Mouse (Mus musculus): ENCODE results near the gene Fam149b. TPM values are rescaled to one million over a fixed set of nuclear protein-coding genes. Genes with fewer than 3 reads are reported as not detected.
A peak's percentile ranks its signal among the peaks of the same experiment; 100 is the strongest.
"Not testable (repeated sequence)": the region's sequence is repeated elsewhere in the genome, so short reads cannot be mapped to it uniquely, and the experiment has no call there.

The Fam149b gene
- polyA plus RNA-seq (2016; fragmentation: Nextera tagmentation; extraction: Ambion mirVana): 26.5 and 38.4 TPM in 2 replicates

DNA sequence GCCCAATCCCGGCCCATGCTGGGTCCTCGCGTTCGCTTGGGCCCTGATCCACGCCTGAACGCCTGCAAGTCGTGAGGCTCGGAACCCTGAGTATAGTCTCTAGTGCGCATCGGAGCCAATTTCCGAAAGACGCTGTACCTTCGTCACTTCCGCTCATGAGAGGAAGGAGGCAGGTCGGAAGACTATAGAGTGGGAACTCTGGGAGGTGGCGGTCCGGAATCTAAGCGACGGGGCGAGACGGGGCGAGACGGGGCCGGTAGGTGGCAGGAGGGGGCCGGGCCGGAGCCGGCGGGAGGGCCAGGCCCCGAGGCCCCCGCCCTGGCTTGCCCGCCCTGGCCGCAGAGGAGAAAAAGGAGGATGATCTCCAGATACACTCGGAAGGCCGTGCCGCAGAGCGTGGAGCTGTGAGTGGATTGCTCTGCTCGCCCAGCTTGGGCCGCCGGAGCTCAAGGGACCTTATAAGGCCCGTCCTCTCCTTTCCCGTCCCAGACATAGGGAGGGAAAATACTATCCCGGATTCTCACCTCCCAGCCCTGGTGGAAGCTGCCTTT is at the start of gene Fam149b, which contains the start of gene Ecd:
TSS of gene Fam149b (plus strand) at position 172 of the 551 bp plus-strand sequence.
TSS of gene Ecd (minus strand) at position 131 of the 551 bp plus-strand sequence.
- Histone ChIP-seq H3K27me3 (ENCODE audit: insufficient read depth, poor library complexity, severe bottlenecking) (no peaks in the 10 kb centered on the region), H3K36me3 (peaks cover 40% of the 10 kb centered on the region), H3K4me3 (peak within 1 kb of the TSS; percentile 71), H3K4me1 (peaks cover 16% of the 10 kb centered on the region; the same call in 1 of the 2 replicates), H3K27ac (peak within 1 kb of the TSS; percentile 93), H3K9me3 (no peaks in the 10 kb centered on the region)
- DNase-seq (ENCODE audit: low spot score): peak; percentile 96
- WGBS: under 1% methylated on average over 42 of the region's 42 CpGs

DNA sequence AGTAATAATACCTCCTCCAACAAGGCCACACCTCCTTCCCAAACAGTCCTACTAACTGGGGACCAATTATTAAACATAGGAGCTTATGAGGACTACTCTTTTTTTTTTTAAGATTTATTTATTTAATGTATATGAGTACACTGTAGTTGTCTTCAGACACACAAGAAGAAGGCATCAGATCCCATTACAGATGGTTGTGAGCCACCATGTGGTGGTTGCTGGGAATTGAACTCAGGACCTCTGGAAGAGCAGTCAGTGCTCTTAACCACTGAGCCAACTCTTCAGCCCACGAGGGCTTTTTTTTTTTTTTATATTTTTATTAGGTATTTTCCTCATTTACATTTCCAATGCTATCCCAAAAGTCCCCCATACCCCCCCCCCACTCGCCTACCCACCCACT is 42.9 kb upstream of the Fam149b start:
- H3K4me1 ChIP-seq; H3K9me3 ChIP-seq; H3K4me3 ChIP-seq; DNase-seq (ENCODE audit: low spot score); H3K27ac ChIP-seq; H3K27me3 ChIP-seq (ENCODE audit: insufficient read depth, poor library complexity, severe bottlenecking): not testable (repeated sequence)
- H3K36me3 ChIP-seq: peaks cover 23% of the 10 kb centered on the region
- WGBS: 66% methylated on average over 2 of the region's 2 CpGs

DNA sequence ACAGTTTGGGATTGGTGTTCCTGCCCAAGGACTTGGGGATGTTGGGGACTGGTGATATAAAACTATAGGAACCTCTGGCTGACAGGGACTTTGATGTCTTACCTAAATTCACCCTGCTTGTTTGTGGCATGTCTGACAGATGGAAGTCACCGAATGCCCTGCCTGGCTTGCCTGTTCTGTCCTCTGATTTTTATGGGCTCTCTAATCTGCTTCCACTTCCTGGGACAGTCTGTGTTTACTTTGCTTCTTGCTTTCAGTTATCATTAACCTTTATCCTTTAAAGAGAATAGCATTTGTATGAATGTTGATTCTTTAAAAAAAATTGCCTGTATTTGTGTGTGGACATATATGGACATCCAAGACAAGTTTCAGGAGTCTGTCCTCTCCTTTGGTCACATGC is 32.8 kb upstream of the Fam149b start:
- H3K27me3 ChIP-seq (ENCODE audit: insufficient read depth, poor library complexity, severe bottlenecking): no peaks in the 10 kb centered on the region
- H3K4me3 ChIP-seq: no peak overlapping the region
- no peaks in the 10 kb centered on the region for H3K9me3 ChIP-seq
- peaks cover 35% of the 10 kb centered on the region for H3K36me3 ChIP-seq
- DNase-seq (ENCODE audit: low spot score): no peak
- H3K27ac ChIP-seq: no peak overlapping the region
- 86% methylated on average over 1 of the region's 1 CpGs for WGBS
- H3K4me1 ChIP-seq: no peaks in the 10 kb centered on the region

DNA sequence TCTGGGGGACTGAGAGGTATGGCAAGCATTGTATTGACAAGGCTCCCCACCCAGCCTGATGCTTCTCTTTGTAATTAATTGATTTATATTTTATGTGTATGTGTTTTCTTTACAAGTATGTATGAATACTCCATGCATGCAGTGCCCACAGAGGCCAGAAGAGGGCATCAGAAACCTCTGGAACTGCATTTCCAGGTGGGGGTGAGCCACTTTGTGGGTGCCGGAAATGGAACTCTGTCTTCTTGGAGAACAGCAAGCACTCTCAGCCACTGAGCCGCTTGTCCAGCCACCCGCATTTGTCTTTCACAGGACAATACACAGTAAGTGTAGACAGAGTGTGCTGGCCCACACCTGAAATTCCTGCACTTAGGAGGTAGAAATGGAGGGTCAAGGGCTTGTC is 28.5 kb upstream of the Fam149b start:
- H3K36me3 ChIP-seq: peaks cover 59% of the 10 kb centered on the region
- H3K4me1 ChIP-seq: no peaks in the 10 kb centered on the region
- H3K27me3 ChIP-seq (ENCODE audit: insufficient read depth, poor library complexity, severe bottlenecking): no peaks in the 10 kb centered on the region
- H3K4me3 ChIP-seq: no peak overlapping the region
- DNase-seq (ENCODE audit: low spot score): no peak
- 84% methylated on average over 3 of the region's 3 CpGs for WGBS
- no peaks in the 10 kb centered on the region for H3K9me3 ChIP-seq
- H3K27ac ChIP-seq: no peak overlapping the region

DNA sequence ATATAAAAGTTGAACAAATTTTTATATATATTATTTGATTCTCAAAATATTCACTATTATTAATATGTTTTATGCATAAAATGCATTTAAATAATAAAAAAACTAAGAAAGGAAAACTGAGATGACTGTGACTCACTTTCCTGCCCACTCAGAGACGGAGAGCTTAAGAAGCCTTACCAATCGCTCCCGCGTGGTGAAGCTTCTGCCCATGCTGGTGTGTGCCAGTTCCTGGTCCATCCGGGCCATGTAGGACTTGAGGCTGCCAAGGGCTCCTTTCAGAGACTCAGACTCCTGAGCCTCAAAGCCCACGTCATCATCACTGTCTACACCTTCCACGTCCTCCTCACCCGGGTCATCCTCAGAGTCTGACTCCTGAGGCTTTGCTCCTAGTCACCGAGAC is 23.8 kb upstream of the Fam149b start:
- 94% methylated on average over 9 of the region's 9 CpGs for WGBS

DNA sequence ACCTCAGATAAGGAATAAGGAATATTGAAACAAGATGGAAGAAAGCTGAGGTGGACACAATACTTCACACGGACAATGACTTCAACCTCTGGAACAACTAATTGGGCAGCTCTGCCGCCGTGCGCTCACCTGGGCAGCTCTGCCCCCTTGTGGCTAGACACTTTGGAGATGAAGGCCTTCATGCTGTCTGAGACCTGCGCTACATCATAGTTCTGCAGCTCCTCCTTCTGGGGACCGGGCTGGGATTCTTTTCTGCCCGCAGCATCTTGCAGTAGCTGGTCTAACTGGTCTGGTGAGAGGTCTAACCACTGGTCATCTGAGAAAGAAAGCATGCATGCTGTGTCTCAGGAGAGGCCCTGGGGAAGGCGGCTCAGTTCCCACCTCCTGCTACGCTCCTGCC is 19.5 kb upstream of the Fam149b start:
- H3K4me1 ChIP-seq: no peaks in the 10 kb centered on the region
- H3K4me3 ChIP-seq: no peak overlapping the region
- WGBS: 71% methylated on average over 9 of the region's 9 CpGs
- peaks cover 79% of the 10 kb centered on the region for H3K36me3 ChIP-seq
- H3K9me3 ChIP-seq: no peaks in the 10 kb centered on the region
- H3K27me3 ChIP-seq (ENCODE audit: insufficient read depth, poor library complexity, severe bottlenecking): no peaks in the 10 kb centered on the region
- no peak overlapping the region for H3K27ac ChIP-seq
- no peak for DNase-seq (ENCODE audit: low spot score)

More for the DNA sequence above, 23.8 kb upstream of the Fam149b start:
- Histone ChIP-seq H3K4me3 (no peak overlapping the region), H3K4me1 (no peaks in the 10 kb centered on the region), H3K9me3 (no peaks in the 10 kb centered on the region), H3K27ac (no peak overlapping the region), H3K36me3 (peaks cover 76% of the 10 kb centered on the region), H3K27me3 (ENCODE audit: insufficient read depth, poor library complexity, severe bottlenecking) (no peaks in the 10 kb centered on the region)
- no peak for DNase-seq (ENCODE audit: low spot score)

DNA sequence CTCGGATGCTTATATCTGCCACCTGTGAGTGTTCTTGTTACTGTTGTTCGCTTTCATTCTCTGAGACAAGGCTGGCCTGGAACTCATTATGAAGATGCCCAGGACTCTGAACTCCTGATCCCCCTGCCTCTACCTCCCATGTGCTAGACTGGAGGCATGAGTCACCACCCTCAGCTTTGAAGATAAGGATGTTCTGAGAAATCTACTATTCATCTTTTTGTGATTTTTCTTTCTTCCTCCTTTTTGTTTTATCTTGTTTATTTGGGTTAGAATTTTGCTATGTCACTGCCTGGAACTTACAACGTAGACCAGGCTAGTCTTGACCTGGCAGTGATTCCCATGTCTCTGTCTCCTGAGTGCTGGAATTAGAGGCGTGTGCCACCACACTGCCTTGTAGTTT is 16.6 kb upstream of the Fam149b start:
- WGBS: 90% methylated on average over 4 of the region's 4 CpGs
- no peak overlapping the region for H3K4me3 ChIP-seq
- DNase-seq (ENCODE audit: low spot score): no peak
- no peaks in the 10 kb centered on the region for H3K9me3 ChIP-seq
- H3K36me3 ChIP-seq: peaks cover 89% of the 10 kb centered on the region
- H3K27ac ChIP-seq: no peak overlapping the region
- no peaks in the 10 kb centered on the region for H3K27me3 ChIP-seq (ENCODE audit: insufficient read depth, poor library complexity, severe bottlenecking)
- no peaks in the 10 kb centered on the region for H3K4me1 ChIP-seq

DNA sequence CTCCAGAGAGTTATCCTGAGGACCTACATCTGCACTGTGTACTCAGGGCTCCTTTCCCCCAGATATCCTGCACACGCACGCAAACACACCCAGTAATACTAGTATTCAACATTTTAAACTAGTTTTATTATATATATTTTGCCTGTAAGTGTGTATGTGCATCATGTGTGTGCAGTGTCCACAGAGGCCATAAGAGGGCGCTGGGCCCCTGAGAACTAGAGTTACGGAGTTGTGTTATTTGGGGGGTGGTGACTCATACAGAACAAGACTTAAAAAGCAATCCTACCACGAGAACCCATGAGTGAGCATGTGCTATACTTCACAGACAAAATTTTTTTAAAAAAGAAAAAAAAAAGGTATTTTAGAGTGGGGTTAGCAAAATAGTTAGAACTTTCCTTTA is 8.5 kb upstream of the Fam149b start:
- H3K27me3 ChIP-seq (ENCODE audit: insufficient read depth, poor library complexity, severe bottlenecking): no peaks in the 10 kb centered on the region
- H3K9me3 ChIP-seq: no peaks in the 10 kb centered on the region
- H3K4me1 ChIP-seq: no peaks in the 10 kb centered on the region
- no peak overlapping the region for H3K4me3 ChIP-seq
- H3K27ac ChIP-seq: no peak overlapping the region
- 92% methylated on average over 5 of the region's 5 CpGs for WGBS
- no peak for DNase-seq (ENCODE audit: low spot score)
- H3K36me3 ChIP-seq: peaks cover 77% of the 10 kb centered on the region

DNA sequence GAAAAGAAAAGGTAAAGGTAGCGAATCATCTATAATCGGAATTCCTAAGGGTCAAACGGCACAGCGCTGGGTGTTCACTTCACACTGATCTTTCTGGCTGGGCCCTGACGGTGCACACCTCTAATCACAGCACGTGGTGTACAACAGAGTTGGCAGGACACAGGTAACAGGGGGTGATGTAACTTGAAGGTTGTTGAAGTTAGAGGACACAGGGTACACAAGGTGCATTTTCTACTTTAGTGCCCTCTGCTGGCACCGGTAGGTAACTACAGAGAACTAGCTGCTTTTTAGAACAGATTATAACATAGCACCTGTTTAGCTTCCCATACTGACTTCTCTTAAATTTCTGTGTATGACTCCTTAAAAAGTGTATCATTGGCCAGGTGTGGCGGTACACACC is 7.8 kb upstream of the Fam149b start:
- H3K27ac ChIP-seq: no peak overlapping the region
- H3K4me1 ChIP-seq: no peaks in the 10 kb centered on the region
- no peak for DNase-seq (ENCODE audit: low spot score)
- no peaks in the 10 kb centered on the region for H3K9me3 ChIP-seq
- H3K27me3 ChIP-seq (ENCODE audit: insufficient read depth, poor library complexity, severe bottlenecking): no peaks in the 10 kb centered on the region
- WGBS: 83% methylated on average over 8 of the region's 8 CpGs
- peaks cover 71% of the 10 kb centered on the region for H3K36me3 ChIP-seq
- H3K4me3 ChIP-seq: no peak overlapping the region

DNA sequence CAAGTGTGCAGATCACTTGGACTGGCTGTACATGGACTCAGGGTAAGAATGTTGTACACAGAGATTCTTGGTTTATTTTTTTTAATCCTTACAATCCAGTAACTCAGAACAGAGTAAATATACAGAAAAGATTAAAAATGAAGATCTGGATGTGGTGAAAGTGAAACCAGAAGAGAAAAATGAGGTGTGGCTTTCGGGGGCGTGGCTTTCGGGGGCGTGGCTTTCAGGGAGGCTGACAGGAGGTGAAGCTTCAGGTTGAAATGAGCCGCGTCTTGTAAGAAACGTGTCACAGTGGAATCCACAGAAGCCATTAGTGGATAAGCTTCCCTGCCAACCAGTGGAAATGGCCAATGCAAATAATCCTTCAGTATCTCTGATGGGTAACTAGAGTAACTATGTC is 7.1 kb upstream of the Fam149b start:
- Histone ChIP-seq H3K9me3 (no peaks in the 10 kb centered on the region), H3K36me3 (peaks cover 70% of the 10 kb centered on the region), H3K4me3 (no peak overlapping the region), H3K4me1 (no peaks in the 10 kb centered on the region), H3K27ac (no peak overlapping the region), H3K27me3 (ENCODE audit: insufficient read depth, poor library complexity, severe bottlenecking) (no peaks in the 10 kb centered on the region)
- DNase-seq (ENCODE audit: low spot score): no peak
- WGBS: 74% methylated on average over 7 of the region's 7 CpGs

DNA sequence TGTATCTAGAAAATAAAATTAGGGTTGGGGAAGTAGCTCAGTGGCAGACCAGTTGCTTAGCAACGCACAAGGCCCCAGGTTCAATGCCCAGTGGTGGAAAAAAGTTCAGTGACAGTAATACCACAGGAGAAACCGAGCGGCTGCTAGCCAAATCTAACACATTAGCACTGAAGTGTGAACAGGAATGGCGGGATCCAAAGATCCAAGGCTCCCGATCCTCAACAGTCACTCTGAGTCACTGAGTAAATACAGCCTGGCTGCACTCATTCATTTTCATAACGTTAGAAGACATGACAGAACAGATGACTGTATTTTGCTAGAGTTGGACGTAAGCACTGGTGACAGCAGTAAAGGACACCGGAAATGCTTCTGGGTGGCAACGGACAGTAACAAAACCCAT is 2.1 kb upstream of the Fam149b start:
- DNase-seq (ENCODE audit: low spot score): no peak
- 88% methylated on average over 9 of the region's 9 CpGs for WGBS
- Histone ChIP-seq H3K27me3 (ENCODE audit: insufficient read depth, poor library complexity, severe bottlenecking) (no peaks in the 10 kb centered on the region), H3K4me1 (peaks cover 16% of the 10 kb centered on the region; the same call in 1 of the 2 replicates), H3K9me3 (no peaks in the 10 kb centered on the region), H3K4me3 (no peak overlapping the region), H3K27ac (no peak overlapping the region), H3K36me3 (peaks cover 41% of the 10 kb centered on the region)

DNA sequence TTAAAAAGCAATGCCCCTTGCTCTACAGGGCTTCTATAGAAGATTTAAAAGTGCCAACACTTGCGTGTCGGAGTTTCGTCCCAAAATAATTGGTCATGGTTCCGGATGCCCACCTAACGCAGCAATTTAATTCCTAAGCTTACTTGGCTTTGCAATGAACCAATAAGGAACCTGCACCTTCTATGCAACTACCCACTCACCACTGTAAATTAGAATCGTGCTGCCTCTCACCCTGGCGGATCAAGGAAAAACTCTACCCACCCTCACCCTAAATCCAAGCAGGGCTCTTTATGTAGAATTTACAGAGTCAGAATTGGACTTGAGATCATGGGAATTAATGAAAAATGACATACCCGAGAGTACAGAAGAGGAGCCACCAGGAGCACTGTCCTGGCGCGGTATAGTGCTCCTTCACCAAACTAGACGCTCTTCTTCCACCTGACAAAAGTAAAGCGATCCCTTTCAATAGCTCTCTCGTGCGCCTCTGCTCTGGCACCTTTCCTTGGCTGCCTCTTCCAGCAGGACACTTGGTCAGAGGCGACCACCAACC is 446 bp upstream of the Fam149b start:
- peaks cover 40% of the 10 kb centered on the region for H3K36me3 ChIP-seq
- 4% methylated on average over 15 of the region's 15 CpGs for WGBS

DNA sequence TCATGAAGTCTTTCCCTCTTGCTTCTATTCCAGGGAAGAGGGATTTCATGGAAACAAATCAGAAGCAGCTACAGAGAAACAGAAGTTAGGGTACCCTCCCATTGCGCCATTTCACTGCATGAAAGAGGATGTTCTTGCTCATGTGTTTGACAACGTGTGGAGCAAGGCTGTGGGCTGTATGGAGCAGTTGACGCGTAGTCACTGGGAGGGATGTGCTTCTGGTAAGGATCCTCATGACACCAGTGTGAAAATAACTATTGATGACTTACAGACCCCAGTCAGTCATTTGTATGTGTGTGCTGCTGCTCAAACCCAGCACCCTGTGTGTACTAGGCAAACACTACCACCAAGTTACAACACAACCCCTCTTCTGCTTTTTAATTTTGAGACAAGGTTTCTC is 15.3 kb downstream of the Fam149b start:
- DNase-seq (ENCODE audit: low spot score): no peak
- Histone ChIP-seq H3K36me3 (peaks cover 82% of the 10 kb centered on the region), H3K27ac (no peak overlapping the region), H3K27me3 (ENCODE audit: insufficient read depth, poor library complexity, severe bottlenecking) (no peaks in the 10 kb centered on the region), H3K4me1 (no peaks in the 10 kb centered on the region), H3K4me3 (no peak overlapping the region), H3K9me3 (no peaks in the 10 kb centered on the region)
- WGBS: 90% methylated on average over 4 of the region's 4 CpGs

More for the DNA sequence above, 446 bp upstream of the Fam149b start:
- Histone ChIP-seq H3K27me3 (ENCODE audit: insufficient read depth, poor library complexity, severe bottlenecking) (no peaks in the 10 kb centered on the region), H3K4me1 (peaks cover 16% of the 10 kb centered on the region; the same call in 1 of the 2 replicates), H3K4me3 (peak overlapping the region; percentile 71), H3K27ac (peak overlapping the region; percentile 93), H3K9me3 (no peaks in the 10 kb centered on the region)
- DNase-seq (ENCODE audit: low spot score): no peak

DNA sequence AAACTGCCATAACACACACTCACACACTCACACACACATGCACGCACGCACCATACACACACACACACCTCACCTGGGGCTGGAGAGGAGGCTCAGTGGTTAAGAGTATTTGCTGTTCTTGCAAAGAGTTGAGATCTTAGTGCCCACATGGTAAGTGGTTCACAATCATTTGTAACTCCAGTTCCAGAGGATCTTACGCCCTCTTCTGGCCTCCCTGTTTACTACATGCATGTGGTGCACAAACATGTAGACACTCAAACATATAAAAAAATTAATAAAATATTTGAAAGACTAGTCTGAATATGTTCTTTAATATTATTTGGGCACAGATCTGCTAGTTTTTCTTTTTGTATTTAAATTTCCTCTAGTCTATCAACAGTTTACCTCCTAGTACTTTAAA is 20.3 kb downstream of the Fam149b start:
- no peaks in the 10 kb centered on the region for H3K4me1 ChIP-seq
- no peaks in the 10 kb centered on the region for H3K27me3 ChIP-seq (ENCODE audit: insufficient read depth, poor library complexity, severe bottlenecking)
- no peak overlapping the region for H3K4me3 ChIP-seq
- H3K9me3 ChIP-seq: no peaks in the 10 kb centered on the region
- peaks cover 50% of the 10 kb centered on the region for H3K36me3 ChIP-seq
- DNase-seq (ENCODE audit: low spot score): no peak
- 86% methylated on average over 3 of the region's 3 CpGs for WGBS
- no peak overlapping the region for H3K27ac ChIP-seq

Measured in heart, embryonic 10.5 days (tissue).